10 mouse cellular contexts compared by ENCODE assay signal in genomic region chr5:43360298-43360697, GRCm38 (mm10).
DNase-seq lines count a peak whose midpoint lies in the region; ATAC-seq lines count a peak whose summit lies in the region.
"Had no signal": no experiment of that assay in that cellular context is flagged by ENCODE, and none has a peak within 500 bp of the region (broad histone marks: within the 10 kb centered on the region; RNA-seq: fewer than 3 reads in every experiment).

No protein-coding gene starts in this region.

- H3K4me3 ChIP-seq in forebrain, embryonic 14.5 days (ENCODE audit: low read depth, low read length), result no peak overlapping the region
- no peak overlapping the region for H3K4me3 ChIP-seq in forebrain, embryonic 16.5 days (replicated peaks; ENCODE audit: low read length)
- H3K4me3 ChIP-seq: heart, embryonic 15.5 days; megakaryocyte, embryonic 14.5 days had no signal

- H3K9ac ChIP-seq in forebrain, embryonic 14.5 days (ENCODE audit: low read length), result no peak overlapping the region
- no peak overlapping the region for H3K9ac ChIP-seq in forebrain, embryonic 16.5 days (replicated peaks; ENCODE audit: low read depth, low read length)
- H3K9ac ChIP-seq: heart, embryonic 15.5 days had no signal

- H3K9me3 ChIP-seq in forebrain, embryonic 14.5 days (replicated peaks; ENCODE audit: control insufficient read depth, low read length), result no peaks in the 10 kb centered on the region
- no peaks in the 10 kb centered on the region for H3K9me3 ChIP-seq in forebrain, embryonic 16.5 days (ENCODE audit: control insufficient read depth, low read length)
- H3K9me3 ChIP-seq: heart, embryonic 15.5 days; megakaryocyte, embryonic 14.5 days had no signal

- H3K27me3 ChIP-seq in forebrain, embryonic 14.5 days (replicated peaks; ENCODE audit: control insufficient read depth, insufficient read depth, low read length), result no peaks in the 10 kb centered on the region
- no peaks in the 10 kb centered on the region for H3K27me3 ChIP-seq in forebrain, embryonic 16.5 days (replicated peaks; ENCODE audit: control insufficient read depth, insufficient read depth, low read length)
- no peaks in the 10 kb centered on the region for H3K27me3 ChIP-seq in splenic B cell, adult 2 months (ENCODE audit: control insufficient read depth, insufficient read depth, low read length, poor library complexity, severe bottlenecking)
- H3K27me3 ChIP-seq: heart, embryonic 15.5 days had no signal

- WGBS in forebrain, embryonic 14.5 days, result 56% methylated on average over 3 of the region's 3 CpGs
- WGBS in forebrain, embryonic 16.5 days, result 56% methylated on average over 3 of the region's 3 CpGs

- H3K27ac ChIP-seq in forebrain, embryonic 14.5 days (ENCODE audit: low read depth, low read length), result no peak overlapping the region
- no peak overlapping the region for H3K27ac ChIP-seq in forebrain, embryonic 16.5 days (ENCODE audit: low read length)
- H3K27ac ChIP-seq: heart, embryonic 15.5 days had no signal

- intact Hi-C loops in left cerebral cortex, postnatal 4 days (cut with DNase I), result no loop called here

- H3K4me2 ChIP-seq in forebrain, embryonic 14.5 days (ENCODE audit: low read length), result no peak overlapping the region
- H3K4me2 ChIP-seq in forebrain, embryonic 16.5 days (ENCODE audit: low read length), result no peak overlapping the region
- H3K4me2 ChIP-seq: heart, embryonic 15.5 days had no signal

- peaks cover 6% of the 10 kb centered on the region; the same call in 1 of the 2 replicates for H3K4me1 ChIP-seq in forebrain, embryonic 14.5 days (ENCODE audit: control insufficient read depth, insufficient read depth, low read length)
- H3K4me1 ChIP-seq in forebrain, embryonic 16.5 days (replicated peaks; ENCODE audit: control insufficient read depth, insufficient read depth, low read length), result peaks cover 3% of the 10 kb centered on the region; the same call in 1 of the 2 replicates

- no peak for ATAC-seq in forebrain, embryonic 14.5 days
- ATAC-seq in forebrain, embryonic 16.5 days, result no peak
- ATAC-seq in hematopoietic stem cell, adult 5-6 weeks (replicated peaks in 1 of 2; ENCODE audit: insufficient read depth in 1 of 2, low FRiP score in 2 of 2, low TSS enrichment in 1 of 2, low read depth in 1 of 2, poor library complexity in 2 of 2, severe bottlenecking in 2 of 2), result peak; percentile 40 to 70; a peak in 2 of 4 replicates

- peak; percentile 79 for DNase-seq in forebrain, embryonic 14.5 days (ENCODE audit: low spot score)
- peak; percentile 54 for DNase-seq in left cerebral cortex, postnatal 4 days
- DNase-seq in left cerebral cortex, adult 9 months (ENCODE audit: low spot score in 2 of 2), result no peak
- DNase-seq in adrenal gland, postnatal 25 days, result peak; percentile 28
- peak; percentile 17 for DNase-seq in splenic B cell, adult 2 months (ENCODE audit: low read depth, low spot score)
- no peak for DNase-seq in spleen, postnatal 36 days (ENCODE audit: low spot score in 2 of 2)

- no peaks in the 10 kb centered on the region for H3K36me3 ChIP-seq in forebrain, embryonic 14.5 days (ENCODE audit: control insufficient read depth, insufficient read depth, low read length)
- no peaks in the 10 kb centered on the region for H3K36me3 ChIP-seq in forebrain, embryonic 16.5 days (ENCODE audit: control insufficient read depth, insufficient read depth)
- H3K36me3 ChIP-seq in splenic B cell, adult 2 months (ENCODE audit: control insufficient read depth, insufficient read depth, low read length, poor library complexity, severe bottlenecking), result no peaks in the 10 kb centered on the region
- H3K36me3 ChIP-seq: heart, embryonic 15.5 days had no signal

Comparison
In these comparisons a context has a peak if more than half of its experiments do, and no peak if none do; other contexts are left out.
1. DNase-seq: peak in forebrain, embryonic 14.5 days (single experiment), left cerebral cortex, postnatal 4 days (single experiment), adrenal gland, postnatal 25 days (single experiment) and splenic B cell, adult 2 months (single experiment); none in left cerebral cortex, adult 9 months (0 of 2) and spleen, postnatal 36 days (0 of 2).
2. ATAC-seq: peak in hematopoietic stem cell, adult 5-6 weeks (2 of 2); none in forebrain, embryonic 14.5 days (single experiment) and forebrain, embryonic 16.5 days (single experiment).